ENCODE assay signal across 8 mouse cellular contexts in genomic region chr16:91512161-91512787, GRCm38 (mm10). TPM values are rescaled to one million over a fixed set of nuclear protein-coding genes. Genes with fewer than 3 reads are reported as not detected.
A peak's percentile ranks its signal among the peaks of the same experiment; 100 is the strongest.
DNase-seq lines count a peak whose midpoint lies in the region; ATAC-seq lines count a peak whose summit lies in the region.

No protein-coding gene starts in this region.

- no peaks in the 10 kb centered on the region for H3K27me3 ChIP-seq in hindbrain, embryonic 11.5 days (ENCODE audit: control insufficient read depth, insufficient read depth, low read length)
- H3K27me3 ChIP-seq in hindbrain, embryonic 12.5 days: no peaks in the 10 kb centered on the region
- no peaks in the 10 kb centered on the region for H3K27me3 ChIP-seq in intestine, embryonic 15.5 days (replicated peaks)
- H3K27me3 ChIP-seq in midbrain, embryonic 13.5 days: no peaks in the 10 kb centered on the region

- ATAC-seq in hindbrain, embryonic 11.5 days (ENCODE audit: low FRiP score): peak; percentile 56
- no peak for ATAC-seq in hindbrain, embryonic 12.5 days (ENCODE audit: low FRiP score)
- peak; percentile 74 for ATAC-seq in intestine, embryonic 15.5 days
- peak; percentile 66; the same call in 1 of the 2 replicates for ATAC-seq in midbrain, embryonic 13.5 days

- no peak overlapping the region for H3K4me3 ChIP-seq in hindbrain, embryonic 11.5 days (ENCODE audit: low read depth, low read length)
- no peak overlapping the region for H3K4me3 ChIP-seq in hindbrain, embryonic 12.5 days
- H3K4me3 ChIP-seq in intestine, embryonic 15.5 days (replicated peaks): no peak overlapping the region
- H3K4me3 ChIP-seq in midbrain, embryonic 13.5 days (replicated peaks): no peak overlapping the region

- no peak overlapping the region for H3K4me2 ChIP-seq in hindbrain, embryonic 11.5 days (replicated peaks; ENCODE audit: low read depth, low read length)
- no peak overlapping the region for H3K4me2 ChIP-seq in hindbrain, embryonic 12.5 days (replicated peaks)
- H3K4me2 ChIP-seq in intestine, embryonic 15.5 days (replicated peaks): no peak overlapping the region
- no peak overlapping the region for H3K4me2 ChIP-seq in midbrain, embryonic 13.5 days (replicated peaks)

- H3K9ac ChIP-seq in hindbrain, embryonic 11.5 days (ENCODE audit: low read depth, low read length): no peak overlapping the region
- H3K9ac ChIP-seq in hindbrain, embryonic 12.5 days: no peak overlapping the region
- no peak overlapping the region for H3K9ac ChIP-seq in intestine, embryonic 15.5 days
- no peak overlapping the region for H3K9ac ChIP-seq in midbrain, embryonic 13.5 days (replicated peaks)

- H3K27ac ChIP-seq in hindbrain, embryonic 11.5 days (ENCODE audit: low read depth, low read length): no peak overlapping the region
- H3K27ac ChIP-seq in hindbrain, embryonic 12.5 days: no peak overlapping the region
- no peak overlapping the region for H3K27ac ChIP-seq in intestine, embryonic 15.5 days
- no peak overlapping the region for H3K27ac ChIP-seq in midbrain, embryonic 13.5 days

- intact Hi-C loops in left cerebral cortex, postnatal 14 days (cut with DNase I): loop anchor here (5.0 kb wide), 2 partner anchors 65 to 155 kb away; no protein-coding TSS in a partner anchor

- peak; percentile 88 for DNase-seq in hindbrain, embryonic 11.5 days (ENCODE audit: low spot score)
- peak; percentile 82 to 89 for DNase-seq in cerebellum, postnatal 25 days
- DNase-seq in gastrocnemius, adult 18-20 months (ENCODE audit: low spot score): peak; percentile 86
- DNase-seq in left cerebral cortex, postnatal 14 days (ENCODE audit: low spot score in 2 of 2): peak; percentile 77 to 89
- DNase-seq in spleen, adult 12 weeks (ENCODE audit: low spot score): peak; percentile 72

- no peaks in the 10 kb centered on the region for H3K4me1 ChIP-seq in hindbrain, embryonic 11.5 days (replicated peaks; ENCODE audit: control insufficient read depth, insufficient read depth, low read length)
- H3K4me1 ChIP-seq in hindbrain, embryonic 12.5 days: no peaks in the 10 kb centered on the region
- no peaks in the 10 kb centered on the region for H3K4me1 ChIP-seq in intestine, embryonic 15.5 days (replicated peaks)
- no peaks in the 10 kb centered on the region for H3K4me1 ChIP-seq in midbrain, embryonic 13.5 days (replicated peaks)

- WGBS in hindbrain, embryonic 11.5 days: 34% methylated on average over 7 of the region's 7 CpGs
- 36% methylated on average over 7 of the region's 7 CpGs for WGBS in hindbrain, embryonic 12.5 days
- WGBS in intestine, embryonic 15.5 days: 32% methylated on average over 7 of the region's 7 CpGs
- WGBS in midbrain, embryonic 13.5 days: 35% methylated on average over 7 of the region's 7 CpGs

- no peaks in the 10 kb centered on the region for H3K36me3 ChIP-seq in hindbrain, embryonic 11.5 days (ENCODE audit: control insufficient read depth, insufficient read depth, low read length)
- peaks cover 4% of the 10 kb centered on the region; the same call in 1 of the 2 replicates for H3K36me3 ChIP-seq in hindbrain, embryonic 12.5 days
- H3K36me3 ChIP-seq in intestine, embryonic 15.5 days: no peaks in the 10 kb centered on the region
- peaks cover 14% of the 10 kb centered on the region for H3K36me3 ChIP-seq in midbrain, embryonic 13.5 days

- H3K9me3 ChIP-seq in hindbrain, embryonic 11.5 days (ENCODE audit: control insufficient read depth, low read length): no peaks in the 10 kb centered on the region
- no peaks in the 10 kb centered on the region for H3K9me3 ChIP-seq in hindbrain, embryonic 12.5 days (replicated peaks)
- H3K9me3 ChIP-seq in intestine, embryonic 15.5 days: no peaks in the 10 kb centered on the region
- H3K9me3 ChIP-seq in midbrain, embryonic 13.5 days: no peaks in the 10 kb centered on the region

RNA-seq across cellular contexts. Expression of gene Ifnar1, which starts 27.2 kb away (rescaled TPM):
- 51.6 and 52.9 TPM in 2 replicates for polyA plus RNA-seq in hindbrain, embryonic 11.5 days (2014; fragmentation: Nextera tagmentation; extraction: Ambion mirVana)
- polyA plus RNA-seq in hindbrain, embryonic 12.5 days (2016; fragmentation: Nextera tagmentation; extraction: Ambion mirVana): 60.7 and 65.4 TPM in 2 replicates
- total RNA-seq in gastrocnemius, adult 18-20 months (2021): 10 to 100 TPM in 1 of 2 experiments, 1 to 10 TPM in 1; 9.8 to 12.2 TPM
- 40.1 and 42.0 TPM in 2 replicates for polyA plus RNA-seq in intestine, embryonic 15.5 days (2015; fragmentation: Nextera tagmentation; extraction: Ambion mirVana)
- 10 to 100 TPM; 67.8 to 71.0 TPM for total RNA-seq in left cerebral cortex, postnatal 14 days (2021)
- 54.7 and 55.2 TPM in 2 replicates for polyA plus RNA-seq in midbrain, embryonic 13.5 days (2015; fragmentation: Nextera tagmentation; extraction: Ambion mirVana)

RNA-seq across cellular contexts. Expression of gene Ifngr2, which starts 34.6 kb away (rescaled TPM):
- polyA plus RNA-seq in hindbrain, embryonic 11.5 days (2014; fragmentation: Nextera tagmentation; extraction: Ambion mirVana): 35.1 and 36.8 TPM in 2 replicates
- polyA plus RNA-seq in hindbrain, embryonic 12.5 days (2016; fragmentation: Nextera tagmentation; extraction: Ambion mirVana): 47.1 and 48.6 TPM in 2 replicates
- 10 to 100 TPM; 52.7 to 61.5 TPM for total RNA-seq in gastrocnemius, adult 18-20 months (2021)
- polyA plus RNA-seq in intestine, embryonic 15.5 days (2015; fragmentation: Nextera tagmentation; extraction: Ambion mirVana): 76.4 and 90.6 TPM in 2 replicates
- total RNA-seq in left cerebral cortex, postnatal 14 days (2021): 10 to 100 TPM; 62.0 to 62.6 TPM
- polyA plus RNA-seq in midbrain, embryonic 13.5 days (2015; fragmentation: Nextera tagmentation; extraction: Ambion mirVana): 57.6 and 63.5 TPM in 2 replicates
